Mouse (Mus musculus) liver, embryonic 14.5 days (tissue): ENCODE measurements around the gene Bcl9l.

Source experiments
- CTCF ChIP-seq: IDR thresholded peaks from 2 replicates; pipeline ENCODE4 v1.5.1; 2016; ENCODE audit warnings: antibody characterized with exemption, low read depth, control low read depth
- EP300 ChIP-seq: IDR thresholded peaks from 2 replicates; pipeline ENCODE4 v1.6.1; 2016; ENCODE audit warnings: antibody characterized with exemption, low read depth

GRCm38 (mm10) chr9:44499356-44500162 is 16.9 kb downstream of the Bcl9l start:
- TF ChIP-seq EP300 (no peak), CTCF (no peak)
